Mouse (Mus musculus): Measurements from ENCODE around the gene Supt6. TPM values are rescaled to one million over a fixed set of nuclear protein-coding genes. Genes with fewer than 3 reads are reported as not detected.
A peak's percentile ranks its signal among the peaks of the same experiment; 100 is the strongest.

Gene Supt6
- total RNA-seq, 2 experiments from 2014 or later: 35.9 to 36.7 TPM

GRCm38 (mm10) chr11:78183884-78184514 lies 61.8 kb downstream of the Supt6 start:
- ATAC-seq (replicated peaks; ENCODE audit: poor library complexity): no peak

GRCm38 (mm10) chr11:78182961-78183844 lies 62.6 kb downstream of the Supt6 start, which contains the start of gene Rpl23a:
Rpl23a (minus strand) TSS chr11:78183584.
- peak; percentile 77 for ATAC-seq (replicated peaks; ENCODE audit: poor library complexity)

GRCm38 (mm10) chr11:78182450-78182849 lies 63.3 kb downstream of the Supt6 start:
- no peak for ATAC-seq (replicated peaks; ENCODE audit: poor library complexity)

GRCm38 (mm10) chr11:78181830-78182357 lies 63.9 kb downstream of the Supt6 start:
- ATAC-seq (replicated peaks; ENCODE audit: poor library complexity): no peak

- no peak for ATAC-seq (replicated peaks; ENCODE audit: poor library complexity)
Observed at GRCm38 (mm10) chr11:78180081-78180761, 65.6 kb downstream of the Supt6 start.

GRCm38 (mm10) chr11:78179438-78179999 lies 66.3 kb downstream of the Supt6 start:
- ATAC-seq (replicated peaks; ENCODE audit: poor library complexity): no peak

- ATAC-seq (replicated peaks; ENCODE audit: poor library complexity): peak; percentile 9; the same call in 1 of the 2 replicates
Observed at GRCm38 (mm10) chr11:78178859-78179437, 66.8 kb downstream of the Supt6 start.

- peak; percentile 59 for ATAC-seq (replicated peaks; ENCODE audit: poor library complexity)
Observed at GRCm38 (mm10) chr11:78177903-78178858, 67.6 kb downstream of the Supt6 start.

- peak; percentile 5; the same call in 1 of the 2 replicates for ATAC-seq (replicated peaks; ENCODE audit: poor library complexity)
Observed at GRCm38 (mm10) chr11:78177437-78177836, 68.3 kb downstream of the Supt6 start.

GRCm38 (mm10) chr11:78176905-78177331 lies 68.9 kb downstream of the Supt6 start:
- no peak for ATAC-seq (replicated peaks; ENCODE audit: poor library complexity)

- ATAC-seq (replicated peaks; ENCODE audit: poor library complexity): peak; percentile 51
Observed at GRCm38 (mm10) chr11:78176402-78176862, 69.4 kb downstream of the Supt6 start, which contains the start of the genes Nek8 and Tlcd1. Nek8 (minus strand) TSS chr11:78176675. Tlcd1 (plus strand) TSS chr11:78176711.

GRCm38 (mm10) chr11:78175771-78176401 lies 69.9 kb downstream of the Supt6 start:
- peak; percentile 1; the same call in 1 of the 2 replicates for ATAC-seq (replicated peaks; ENCODE audit: poor library complexity)

- no peak for ATAC-seq (replicated peaks; ENCODE audit: poor library complexity)
Observed at GRCm38 (mm10) chr11:78174506-78174905, 71.3 kb downstream of the Supt6 start.

GRCm38 (mm10) chr11:78172748-78173383 lies 72.9 kb downstream of the Supt6 start:
- ATAC-seq (replicated peaks; ENCODE audit: poor library complexity): no peak

- ATAC-seq (replicated peaks; ENCODE audit: poor library complexity): no peak
Observed at GRCm38 (mm10) chr11:78172034-78172747, 73.6 kb downstream of the Supt6 start.

GRCm38 (mm10) chr11:78171328-78171727 lies 74.5 kb downstream of the Supt6 start:
- ATAC-seq (replicated peaks; ENCODE audit: poor library complexity): no peak

GRCm38 (mm10) chr11:78170306-78170705 lies 75.5 kb downstream of the Supt6 start:
- no peak for ATAC-seq (replicated peaks; ENCODE audit: poor library complexity)
